Mouse (Mus musculus) left cerebral cortex, postnatal 10 days (tissue): ENCODE data around the gene Gm11639. TPM values are rescaled to one million over a fixed set of nuclear protein-coding genes. Genes with fewer than 3 reads are reported as not detected.
"Not testable (repeated sequence)": the region's sequence is repeated elsewhere in the genome, so short reads cannot be mapped to it uniquely, and the experiment has no call there.

Experiments
- DNase-seq, 2 experiments: peaks; one replicate each; pipeline ENCODE4 v3.0.0; 2021 to 2022; ENCODE audit warnings: low spot score in 2 of 2, mixed read lengths in 1 of 2; ENCODE audit errors: extremely low spot score in 1 of 2
- intact Hi-C: fragments of 180-260 bp; cut with DNase I; formaldehyde crosslinking; loops from one replicate; pipeline ENCODE4 v1.15.1; 2025
- total RNA-seq, 2 experiments: library from RNA; stranded (reverse); gene quantifications; 2 replicates each; pipeline ENCODE4 v1.2.3; 2021

Gene Gm11639
- total RNA-seq, 2 experiments from 2014 or later: 1.5 to 1.7 TPM

- DNase-seq: no peak
Observed at GRCm38 (mm10) chr11:105028744-105029348, 343.3 kb downstream of the Gm11639 start.

GRCm38 (mm10) chr11:105029525-105029924, 344.0 kb downstream of the Gm11639 start:
- DNase-seq: no peak
- intact Hi-C loops: no loop called here

More at GRCm38 (mm10) chr11:105028744-105029348, 343.3 kb downstream of the Gm11639 start:
- intact Hi-C loops: no loop called here

DNA sequence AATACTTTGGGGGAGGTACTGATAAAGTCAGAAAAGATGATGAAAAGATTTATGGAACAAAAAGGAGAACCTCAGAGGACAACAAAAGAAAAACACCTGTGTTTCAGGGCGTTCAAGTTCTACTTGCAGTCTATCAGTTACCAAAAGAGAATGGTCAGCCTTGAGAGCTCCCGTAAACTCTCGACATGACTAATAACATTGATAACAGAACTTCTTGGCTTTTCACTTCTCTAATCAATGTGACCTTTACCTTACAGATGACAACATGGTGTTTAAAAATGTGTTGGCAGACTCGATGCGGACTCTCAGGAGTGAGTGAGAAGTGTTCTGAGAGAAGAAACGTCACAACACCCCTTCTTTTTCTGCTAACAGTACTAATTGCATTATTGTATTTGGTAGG, 344.7 kb downstream of the Gm11639 start:
- DNase-seq: no peak
- intact Hi-C loops: no loop called here

DNA sequence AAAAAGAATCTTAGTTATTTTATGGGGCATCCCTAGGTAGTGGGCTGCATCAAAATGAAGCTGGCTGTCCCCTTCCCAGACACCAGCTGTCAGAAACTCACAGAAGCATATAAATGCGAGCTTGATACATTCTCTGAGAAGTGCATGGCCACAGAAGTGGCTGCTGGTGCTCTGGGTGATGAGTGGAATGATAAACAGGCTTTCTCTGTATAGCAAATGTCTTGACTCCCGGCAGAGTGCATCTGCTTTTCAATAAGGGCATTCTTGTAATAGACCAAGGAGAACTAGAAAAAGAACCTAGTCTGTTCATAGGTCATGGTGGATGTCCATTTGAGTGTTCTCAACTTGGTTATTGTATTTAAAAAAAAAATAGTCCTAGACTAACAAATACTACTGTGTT, 345.6 kb downstream of the Gm11639 start:
- peak in 1 of 2 experiments; percentile 6 for DNase-seq
- intact Hi-C loops: no loop called here

- no peak for DNase-seq
- intact Hi-C loops: no loop called here
Observed at GRCm38 (mm10) chr11:105035081-105035480, 349.6 kb downstream of the Gm11639 start.

DNA sequence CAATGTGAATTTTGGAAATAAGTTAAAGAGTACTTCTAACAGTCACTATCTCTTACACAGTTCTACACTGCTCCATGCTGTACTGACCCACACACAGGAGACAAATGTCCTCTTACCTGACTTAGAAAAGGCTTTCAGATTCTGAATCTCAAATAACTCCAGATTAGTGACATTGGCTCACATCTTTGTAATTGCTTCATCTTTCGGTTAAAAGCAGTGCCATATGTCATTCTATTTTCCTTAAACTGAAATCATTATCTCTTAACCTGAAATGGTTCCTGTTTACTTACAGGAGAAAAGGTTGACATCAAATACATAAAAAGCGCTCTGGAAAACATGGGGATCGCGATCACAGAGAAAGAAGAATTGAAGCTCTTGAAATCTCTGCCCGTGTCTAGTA, 377.8 kb downstream of the Gm11639 start, which contains the start of gene Efcab3:
Efcab3 (plus strand) TSS at position 301 of the 400 bp plus-strand sequence.
- no peak for DNase-seq
- intact Hi-C loops: no loop called here

DNA sequence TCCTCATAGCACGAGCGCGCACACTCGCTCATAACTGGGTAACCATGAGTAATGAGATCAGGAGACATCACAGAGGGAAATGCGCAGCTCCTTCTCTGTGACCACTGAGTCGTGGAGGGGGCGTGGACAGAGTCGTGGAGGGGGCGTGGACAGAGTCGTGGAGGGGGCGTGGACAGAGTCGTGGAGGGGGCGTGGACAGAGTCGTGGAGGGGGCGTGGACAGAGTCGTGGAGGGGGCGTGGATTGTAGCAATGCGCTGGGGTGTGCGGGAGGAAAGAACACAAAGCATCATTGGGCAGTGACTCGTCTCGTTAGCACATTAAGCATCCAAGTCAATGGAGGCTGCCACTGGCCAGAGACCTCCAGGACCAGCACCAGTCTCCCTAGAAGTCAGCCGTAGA, 426.9 kb downstream of the Gm11639 start:
- DNase-seq, intact Hi-C loops: not testable (repeated sequence)

GRCm38 (mm10) chr11:105117814-105118213, 432.3 kb downstream of the Gm11639 start:
- intact Hi-C loops: no loop called here
- no peak for DNase-seq

- intact Hi-C loops: loop anchor here (5.0 kb wide), 1 partner anchor 523 kb away; no protein-coding TSS in a partner anchor
- DNase-seq: no peak
Observed at GRCm38 (mm10) chr11:105120551-105121061, 435.1 kb downstream of the Gm11639 start.

- DNase-seq: not testable (repeated sequence)
- intact Hi-C loops: loop anchor here (5.0 kb wide), 1 partner anchor 524 kb away; no protein-coding TSS in a partner anchor
Observed at GRCm38 (mm10) chr11:105121792-105122191, 436.3 kb downstream of the Gm11639 start.

- no peak for DNase-seq
- intact Hi-C loops: loop anchor here (5.0 kb wide), 1 partner anchor 527 kb away; no protein-coding TSS in a partner anchor
Observed at GRCm38 (mm10) chr11:105123986-105124385, 438.5 kb downstream of the Gm11639 start.

GRCm38 (mm10) chr11:105125735-105126519, 440.4 kb downstream of the Gm11639 start, which contains the start of gene Mettl2:
Mettl2 (plus strand) TSS chr11:105126425.
- DNase-seq: peak; percentile 78 to 90
- intact Hi-C loops: loop anchor here (5.0 kb wide), 1 partner anchor 359 kb away; no protein-coding TSS in a partner anchor

GRCm38 (mm10) chr11:105126520-105127029, 441.1 kb downstream of the Gm11639 start:
- intact Hi-C loops: loop anchor here (5.0 kb wide), 1 partner anchor 359 kb away; no protein-coding TSS in a partner anchor
- no peak for DNase-seq

DNA sequence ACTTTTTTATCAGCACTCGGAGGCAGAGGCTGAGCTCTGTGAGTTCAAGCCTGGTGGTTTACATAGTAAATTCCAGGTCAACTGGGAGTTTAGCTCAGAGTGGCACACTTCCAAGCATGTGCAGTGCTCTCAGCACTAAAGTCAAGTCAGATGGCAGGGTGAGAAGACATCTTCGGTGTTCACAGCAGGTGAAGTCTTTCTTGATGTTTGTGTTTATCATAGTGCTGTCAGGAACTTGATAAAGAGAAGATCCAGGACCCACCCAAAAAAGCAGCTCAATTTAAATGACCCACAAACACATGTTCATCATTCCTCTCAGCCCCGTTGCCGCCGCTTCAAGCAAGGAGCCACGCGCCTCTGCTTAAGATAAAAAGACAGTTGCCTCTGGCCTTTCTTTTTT, 450.2 kb downstream of the Gm11639 start:
- intact Hi-C loops: loop anchor here (5.0 kb wide), 1 partner anchor 613 kb away; no protein-coding TSS in a partner anchor
- DNase-seq: no peak

GRCm38 (mm10) chr11:105137255-105137654, 451.7 kb downstream of the Gm11639 start:
- DNase-seq: not testable (repeated sequence)
- intact Hi-C loops: loop anchor here (5.0 kb wide), 1 partner anchor 615 kb away; no protein-coding TSS in a partner anchor

- intact Hi-C loops, DNase-seq: not testable (repeated sequence)
Observed at GRCm38 (mm10) chr11:105140512-105140911, 455.0 kb downstream of the Gm11639 start.

DNA sequence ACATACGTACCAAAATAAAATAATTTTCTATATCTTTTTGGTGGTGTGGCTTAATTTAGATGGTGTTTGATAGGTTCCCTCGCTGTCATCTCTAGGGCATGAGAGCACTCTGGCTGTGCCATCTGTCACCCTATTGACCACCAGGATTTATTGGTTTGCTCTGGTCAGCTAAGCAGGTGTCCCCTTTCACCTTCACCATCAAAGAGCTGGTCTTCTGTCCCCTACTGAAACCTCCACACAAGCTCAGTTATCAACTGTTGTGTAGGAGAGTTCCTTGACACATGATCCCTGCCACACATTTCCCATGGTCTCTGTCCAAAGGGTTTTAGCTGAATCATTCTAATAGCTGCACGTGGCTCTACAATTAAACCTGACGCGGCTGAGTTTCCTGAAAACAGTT, 455.6 kb downstream of the Gm11639 start:
- DNase-seq: no peak
- intact Hi-C loops: no loop called here

GRCm38 (mm10) chr11:105143564-105143963, 458.1 kb downstream of the Gm11639 start:
- DNase-seq: no peak
- intact Hi-C loops: no loop called here

DNA sequence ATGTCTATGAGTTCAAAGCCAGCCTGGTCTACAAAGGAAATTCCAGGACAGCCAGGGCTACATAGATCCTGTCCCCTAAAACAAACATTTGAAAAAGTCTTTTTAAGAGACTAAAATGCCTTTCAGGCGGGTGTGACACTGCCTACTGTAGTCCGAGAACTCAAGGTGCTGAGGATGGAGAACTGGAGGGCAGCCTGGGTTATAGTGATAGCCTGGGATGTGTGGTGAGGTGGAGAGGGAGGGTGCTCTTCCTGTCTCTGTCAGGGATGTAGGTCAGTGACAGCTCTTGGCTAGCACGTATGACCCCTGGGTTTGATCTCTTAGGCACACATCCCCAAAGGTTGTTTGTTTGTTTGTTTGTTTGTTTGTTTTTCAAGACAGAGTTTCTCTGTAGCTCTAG, 458.6 kb downstream of the Gm11639 start:
- no peak for DNase-seq
- intact Hi-C loops: no loop called here
